Mouse (Mus musculus): ENCODE measurements around the gene Adat1. TPM values are rescaled to one million over a fixed set of nuclear protein-coding genes. Genes with fewer than 3 reads are reported as not detected.

The Adat1 gene
- polyA plus RNA-seq, 1 experiment from 2014 or later = 7.1 TPM

GRCm38 (mm10) chr8:112010997-112011815, 19.1 kb upstream of the Adat1 start, which contains the start of the genes Kars and Terf2ip:
TSS of gene Kars (minus strand) at chr8:112011323.
TSS of gene Terf2ip (plus strand) at chr8:112011398.
- peak; percentile 86 for ATAC-seq (replicated peaks; ENCODE audit: insufficient number of reproducible peaks, low FRiP score, low TSS enrichment)
- Histone ChIP-seq H3K4me1 (ENCODE audit: control insufficient read depth, insufficient read depth, low read length) (peaks cover 16% of the 10 kb centered on the region), H3K4me3 (ENCODE audit: low read depth, low read length) (peak within 1 kb of the TSS; percentile 100), H3K36me3 (ENCODE audit: control insufficient read depth, insufficient read depth, low read length) (no peaks in the 10 kb centered on the region), H3K9me3 (replicated peaks; ENCODE audit: control insufficient read depth, low read length) (no peaks in the 10 kb centered on the region), H3K27me3 (ENCODE audit: control insufficient read depth, insufficient read depth, low read length) (no peaks in the 10 kb centered on the region), H3K4me2 (peak within 1 kb of the TSS; percentile 94), H3K9ac (ENCODE audit: low read depth, low read length) (peak within 1 kb of the TSS; percentile 88), H3K27ac (ENCODE audit: low read depth, low read length) (peak within 1 kb of the TSS; percentile 74)
- under 1% methylated on average over 61 of the region's 61 CpGs for WGBS (ENCODE audit: insufficient replicate concordance)

- peaks cover 16% of the 10 kb centered on the region for H3K4me1 ChIP-seq (ENCODE audit: control insufficient read depth, insufficient read depth, low read length)
- ATAC-seq (replicated peaks; ENCODE audit: insufficient number of reproducible peaks, low FRiP score, low TSS enrichment) = no peak
- H3K4me2 ChIP-seq = no peak overlapping the region; the same call in 1 of the 2 replicates
- H3K9me3 ChIP-seq (replicated peaks; ENCODE audit: control insufficient read depth, low read length) = no peaks in the 10 kb centered on the region
- no peak overlapping the region for H3K4me3 ChIP-seq (ENCODE audit: low read depth, low read length)
- H3K9ac ChIP-seq (ENCODE audit: low read depth, low read length) = no peak overlapping the region
- no peak overlapping the region for H3K27ac ChIP-seq (ENCODE audit: low read depth, low read length)
- no peaks in the 10 kb centered on the region for H3K27me3 ChIP-seq (ENCODE audit: control insufficient read depth, insufficient read depth, low read length)
- H3K36me3 ChIP-seq (ENCODE audit: control insufficient read depth, insufficient read depth, low read length) = peaks cover 4% of the 10 kb centered on the region
- 87% methylated on average over 7 of the region's 7 CpGs for WGBS (ENCODE audit: insufficient replicate concordance)
Observed at GRCm38 (mm10) chr8:112009558-112009957, 17.5 kb upstream of the Adat1 start.

DNA sequence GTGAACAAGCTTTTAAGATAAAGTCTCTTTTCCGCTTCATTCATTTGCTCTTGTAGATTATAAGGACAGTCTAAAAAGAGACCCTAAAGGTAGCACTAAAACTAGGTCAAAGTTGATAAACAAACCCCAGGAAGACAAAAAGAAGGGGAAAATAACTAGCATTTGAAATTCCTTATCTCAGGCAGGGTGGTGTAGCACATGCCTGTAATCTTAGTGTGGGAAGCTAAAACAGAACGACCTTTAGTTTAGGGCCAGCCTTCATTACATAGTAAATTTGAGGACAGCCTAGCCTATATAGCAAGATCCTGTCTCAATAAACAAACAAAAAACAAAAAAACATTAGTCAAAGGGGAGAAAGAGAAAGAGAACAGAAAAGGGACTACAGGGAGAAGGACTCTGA, 15.6 kb upstream of the Adat1 start:
- ATAC-seq (replicated peaks; ENCODE audit: insufficient number of reproducible peaks, low FRiP score, low TSS enrichment) = no peak
- H3K4me3 ChIP-seq (ENCODE audit: low read depth, low read length) = no peak overlapping the region
- WGBS (ENCODE audit: insufficient replicate concordance) = 85% methylated on average over 2 of the region's 2 CpGs
- H3K9ac ChIP-seq (ENCODE audit: low read depth, low read length) = no peak overlapping the region
- no peaks in the 10 kb centered on the region for H3K9me3 ChIP-seq (replicated peaks; ENCODE audit: control insufficient read depth, low read length)
- H3K27ac ChIP-seq (ENCODE audit: low read depth, low read length) = no peak overlapping the region
- peaks cover 9% of the 10 kb centered on the region for H3K4me1 ChIP-seq (ENCODE audit: control insufficient read depth, insufficient read depth, low read length)
- peaks cover 18% of the 10 kb centered on the region for H3K36me3 ChIP-seq (ENCODE audit: control insufficient read depth, insufficient read depth, low read length)
- no peaks in the 10 kb centered on the region for H3K27me3 ChIP-seq (ENCODE audit: control insufficient read depth, insufficient read depth, low read length)
- H3K4me2 ChIP-seq = no peak overlapping the region

DNA sequence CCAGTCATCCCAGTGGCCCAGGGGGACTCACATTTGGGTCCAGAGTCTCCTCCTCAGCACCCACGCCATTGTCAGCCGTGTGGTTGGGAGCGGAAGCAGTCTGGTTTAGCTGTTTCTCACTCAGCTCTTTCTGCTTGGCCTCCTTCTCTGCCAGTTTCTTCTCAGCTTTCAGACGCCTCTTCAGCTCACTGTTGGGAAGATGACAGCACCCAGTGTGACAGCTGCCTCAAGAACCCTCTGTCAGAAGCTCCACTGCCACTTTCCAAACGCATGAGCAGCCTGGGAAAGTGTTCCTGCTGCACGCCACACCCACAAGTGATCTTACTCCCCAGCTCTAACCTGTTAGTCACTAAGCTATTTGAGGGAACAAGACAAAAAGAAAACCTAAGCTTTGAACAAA, 13.5 kb upstream of the Adat1 start:
- H3K27me3 ChIP-seq (ENCODE audit: control insufficient read depth, insufficient read depth, low read length) = no peaks in the 10 kb centered on the region
- peaks cover 38% of the 10 kb centered on the region for H3K36me3 ChIP-seq (ENCODE audit: control insufficient read depth, insufficient read depth, low read length)
- 86% methylated on average over 6 of the region's 6 CpGs for WGBS (ENCODE audit: insufficient replicate concordance)
- ATAC-seq (replicated peaks; ENCODE audit: insufficient number of reproducible peaks, low FRiP score, low TSS enrichment) = no peak
- no peaks in the 10 kb centered on the region for H3K9me3 ChIP-seq (replicated peaks; ENCODE audit: control insufficient read depth, low read length)
- H3K4me3 ChIP-seq (ENCODE audit: low read depth, low read length) = no peak overlapping the region
- H3K27ac ChIP-seq (ENCODE audit: low read depth, low read length) = no peak overlapping the region
- H3K9ac ChIP-seq (ENCODE audit: low read depth, low read length) = no peak overlapping the region
- peaks cover 4% of the 10 kb centered on the region; the same call in 1 of the 2 replicates for H3K4me1 ChIP-seq (ENCODE audit: control insufficient read depth, insufficient read depth, low read length)
- H3K4me2 ChIP-seq = no peak overlapping the region

DNA sequence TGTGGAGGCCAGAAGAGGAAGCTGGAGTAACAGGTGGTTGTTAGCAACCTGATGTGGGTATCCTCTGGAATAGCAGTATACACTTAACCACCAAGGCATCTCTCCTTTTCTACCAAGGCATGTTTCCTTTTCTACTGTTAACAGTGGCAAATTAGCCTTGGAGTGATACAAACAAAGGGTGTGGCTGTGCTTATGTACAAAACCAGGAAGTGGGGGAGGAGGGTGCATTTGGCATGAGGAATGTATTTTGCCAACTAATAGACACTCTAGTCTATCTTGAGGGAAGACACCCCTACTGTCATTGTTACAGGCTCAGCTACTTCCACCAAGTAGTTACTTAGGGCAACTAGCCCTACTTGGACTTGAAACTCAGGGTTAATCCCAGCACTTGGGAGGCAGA, 12.7 kb upstream of the Adat1 start:
- Histone ChIP-seq H3K27me3 (ENCODE audit: control insufficient read depth, insufficient read depth, low read length) (no peaks in the 10 kb centered on the region), H3K9ac (ENCODE audit: low read depth, low read length) (no peak overlapping the region), H3K9me3 (replicated peaks; ENCODE audit: control insufficient read depth, low read length) (no peaks in the 10 kb centered on the region), H3K4me1 (ENCODE audit: control insufficient read depth, insufficient read depth, low read length) (no peaks in the 10 kb centered on the region), H3K36me3 (ENCODE audit: control insufficient read depth, insufficient read depth, low read length) (peaks cover 47% of the 10 kb centered on the region), H3K4me3 (ENCODE audit: low read depth, low read length) (no peak overlapping the region), H3K27ac (ENCODE audit: low read depth, low read length) (no peak overlapping the region), H3K4me2 (no peak overlapping the region)
- ATAC-seq (replicated peaks; ENCODE audit: insufficient number of reproducible peaks, low FRiP score, low TSS enrichment) = no peak

DNA sequence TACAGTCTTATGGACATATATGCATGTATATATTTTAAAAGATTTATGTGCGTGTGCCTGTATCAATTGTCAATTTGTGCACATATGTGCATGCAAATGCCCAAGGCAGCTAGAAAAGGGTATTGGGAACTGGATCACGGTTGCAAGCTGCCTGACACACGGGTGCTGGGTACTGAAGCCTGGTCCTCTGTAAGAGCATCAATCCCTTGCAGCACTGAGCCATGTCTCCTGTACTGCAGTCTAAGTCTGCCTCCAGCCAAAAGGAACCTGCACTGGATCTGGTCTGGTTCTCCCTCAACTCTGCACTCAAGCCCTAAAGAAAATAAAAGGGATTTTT, 569 bp upstream of the Adat1 start:
- Histone ChIP-seq H3K36me3 (ENCODE audit: control insufficient read depth, insufficient read depth, low read length) (peaks cover 33% of the 10 kb centered on the region), H3K4me3 (ENCODE audit: low read depth, low read length) (no peak overlapping the region), H3K9ac (ENCODE audit: low read depth, low read length) (no peak overlapping the region), H3K27me3 (ENCODE audit: control insufficient read depth, insufficient read depth, low read length) (no peaks in the 10 kb centered on the region), H3K4me2 (no peak overlapping the region), H3K9me3 (replicated peaks; ENCODE audit: control insufficient read depth, low read length) (no peaks in the 10 kb centered on the region), H3K4me1 (ENCODE audit: control insufficient read depth, insufficient read depth, low read length) (peaks cover 6% of the 10 kb centered on the region; the same call in 1 of the 2 replicates), H3K27ac (ENCODE audit: low read depth, low read length) (no peak overlapping the region)
- ATAC-seq (replicated peaks; ENCODE audit: insufficient number of reproducible peaks, low FRiP score, low TSS enrichment) = no peak
- 63% methylated on average over 3 of the region's 3 CpGs for WGBS (ENCODE audit: insufficient replicate concordance)

GRCm38 (mm10) chr8:111991278-111991677, 824 bp downstream of the Adat1 start:
- H3K4me3 ChIP-seq (ENCODE audit: low read depth, low read length) = peak overlapping the region; percentile 68
- H3K27ac ChIP-seq (ENCODE audit: low read depth, low read length) = no peak overlapping the region
- peak overlapping the region; percentile 76 for H3K9ac ChIP-seq (ENCODE audit: low read depth, low read length)
- WGBS (ENCODE audit: insufficient replicate concordance) = 63% methylated on average over 8 of the region's 8 CpGs
- H3K9me3 ChIP-seq (replicated peaks; ENCODE audit: control insufficient read depth, low read length) = no peaks in the 10 kb centered on the region
- no peaks in the 10 kb centered on the region for H3K27me3 ChIP-seq (ENCODE audit: control insufficient read depth, insufficient read depth, low read length)
- peaks cover 6% of the 10 kb centered on the region; the same call in 1 of the 2 replicates for H3K4me1 ChIP-seq (ENCODE audit: control insufficient read depth, insufficient read depth, low read length)
- peak overlapping the region; percentile 72 for H3K4me2 ChIP-seq
- peaks cover 29% of the 10 kb centered on the region for H3K36me3 ChIP-seq (ENCODE audit: control insufficient read depth, insufficient read depth, low read length)
- no peak for ATAC-seq (replicated peaks; ENCODE audit: insufficient number of reproducible peaks, low FRiP score, low TSS enrichment)

DNA sequence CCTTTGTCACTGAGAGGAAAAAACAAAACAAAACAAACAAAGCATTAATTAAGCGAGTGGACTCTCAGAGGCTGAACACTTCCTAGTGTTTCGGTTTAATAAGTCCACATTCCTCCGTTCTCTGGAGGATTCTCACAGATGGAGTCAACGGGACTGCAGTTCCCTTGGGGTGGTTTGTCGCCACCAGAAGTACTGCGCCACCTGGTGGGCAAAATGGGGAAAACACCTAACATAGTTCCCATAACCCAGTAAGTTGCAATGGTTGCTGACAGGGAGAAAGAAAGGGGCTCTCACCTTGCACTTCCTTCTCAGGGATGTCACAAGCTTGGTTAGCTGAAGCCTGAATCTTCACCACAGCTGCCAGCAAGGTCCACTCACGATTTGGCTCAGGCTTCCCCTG, 2.2 kb downstream of the Adat1 start:
- Histone ChIP-seq H3K4me3 (ENCODE audit: low read depth, low read length) (no peak overlapping the region), H3K4me1 (ENCODE audit: control insufficient read depth, insufficient read depth, low read length) (peaks cover 6% of the 10 kb centered on the region; the same call in 1 of the 2 replicates), H3K4me2 (no peak overlapping the region), H3K9me3 (replicated peaks; ENCODE audit: control insufficient read depth, low read length) (no peaks in the 10 kb centered on the region), H3K27me3 (ENCODE audit: control insufficient read depth, insufficient read depth, low read length) (no peaks in the 10 kb centered on the region), H3K27ac (ENCODE audit: low read depth, low read length) (no peak overlapping the region), H3K9ac (ENCODE audit: low read depth, low read length) (no peak overlapping the region), H3K36me3 (ENCODE audit: control insufficient read depth, insufficient read depth, low read length) (peaks cover 19% of the 10 kb centered on the region)
- no peak for ATAC-seq (replicated peaks; ENCODE audit: insufficient number of reproducible peaks, low FRiP score, low TSS enrichment)
- WGBS (ENCODE audit: insufficient replicate concordance) = 25% methylated on average over 7 of the region's 7 CpGs

DNA sequence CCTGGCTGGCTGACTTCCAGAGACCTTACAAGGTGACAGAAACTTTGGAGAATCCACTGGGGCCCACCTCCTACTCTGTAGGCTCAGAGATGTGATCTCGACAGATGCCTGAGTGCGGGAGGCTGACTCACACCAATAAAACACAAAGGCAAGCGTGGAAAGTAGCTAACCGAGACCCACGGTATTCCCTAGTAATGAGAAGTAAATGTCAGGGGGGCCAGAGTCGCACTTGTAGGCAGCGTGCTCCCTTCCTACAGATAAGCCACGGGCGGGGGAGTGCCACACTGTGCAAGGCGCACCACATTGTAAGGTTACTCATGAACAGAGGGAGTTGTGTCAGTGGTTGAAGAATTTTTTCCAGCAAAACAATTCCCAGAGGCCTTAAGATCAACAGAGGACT, 7.6 kb downstream of the Adat1 start:
- Histone ChIP-seq H3K9ac (ENCODE audit: low read depth, low read length) (no peak overlapping the region), H3K27ac (ENCODE audit: low read depth, low read length) (no peak overlapping the region), H3K4me3 (ENCODE audit: low read depth, low read length) (no peak overlapping the region), H3K36me3 (ENCODE audit: control insufficient read depth, insufficient read depth, low read length) (peaks cover 20% of the 10 kb centered on the region), H3K4me1 (ENCODE audit: control insufficient read depth, insufficient read depth, low read length) (0 out of 2 replicates have a peak, but pooled peaks cover 4% of the 10 kb centered on the region), H3K4me2 (no peak overlapping the region), H3K27me3 (ENCODE audit: control insufficient read depth, insufficient read depth, low read length) (no peaks in the 10 kb centered on the region), H3K9me3 (replicated peaks; ENCODE audit: control insufficient read depth, low read length) (no peaks in the 10 kb centered on the region)
- ATAC-seq (replicated peaks; ENCODE audit: insufficient number of reproducible peaks, low FRiP score, low TSS enrichment) = peak; percentile 57; the same call in 1 of the 2 replicates
- WGBS (ENCODE audit: insufficient replicate concordance) = 53% methylated on average over 10 of the region's 10 CpGs

Data from heart, embryonic 11.5 days (tissue).